Mouse (Mus musculus) retina, postnatal 7 days (tissue): ENCODE measurements around the gene Ganc.

Source experiments
- DNase-seq: peaks from one replicate; pipeline ENCODE4 v3.0.0-alpha.2; 2012; ENCODE audit warnings: low read depth, low spot score

Gene Ganc

GRCm38 (mm10) chr2:120450724-120451123 is 47.0 kb downstream of the Ganc start:
- no peak for DNase-seq

- no peak for DNase-seq
Observed at GRCm38 (mm10) chr2:120452600-120452999, 48.9 kb downstream of the Ganc start.

- no peak for DNase-seq
Observed at GRCm38 (mm10) chr2:120454987-120455386, 51.3 kb downstream of the Ganc start.

- no peak for DNase-seq
Observed at GRCm38 (mm10) chr2:120455719-120456118, 52.0 kb downstream of the Ganc start, which contains the start of gene Capn3. Gene Capn3, plus strand, starts transcription at chr2:120456019.

- DNase-seq = no peak
Observed at GRCm38 (mm10) chr2:120460216-120460615, 56.5 kb downstream of the Ganc start.

- no peak for DNase-seq
Observed at GRCm38 (mm10) chr2:120463328-120463727, 59.6 kb downstream of the Ganc start.

GRCm38 (mm10) chr2:120464091-120464490 is 60.4 kb downstream of the Ganc start:
- no peak for DNase-seq

GRCm38 (mm10) chr2:120464732-120465396 is 61.2 kb downstream of the Ganc start:
- no peak for DNase-seq

GRCm38 (mm10) chr2:120465397-120465785 is 61.7 kb downstream of the Ganc start:
- DNase-seq = no peak

- no peak for DNase-seq
Observed at GRCm38 (mm10) chr2:120468011-120468410, 64.3 kb downstream of the Ganc start.

GRCm38 (mm10) chr2:120469220-120469619 is 65.5 kb downstream of the Ganc start:
- no peak for DNase-seq

- DNase-seq = no peak
Observed at GRCm38 (mm10) chr2:120469715-120470114, 66.0 kb downstream of the Ganc start.

- no peak for DNase-seq
Observed at GRCm38 (mm10) chr2:120470856-120471255, 67.2 kb downstream of the Ganc start.

- no peak for DNase-seq
Observed at GRCm38 (mm10) chr2:120476277-120477087, 72.8 kb downstream of the Ganc start.

- peak; percentile 43 for DNase-seq
Observed at GRCm38 (mm10) chr2:120478600-120478999, 74.9 kb downstream of the Ganc start.

- DNase-seq = no peak
Observed at GRCm38 (mm10) chr2:120481921-120482320, 78.2 kb downstream of the Ganc start.

- DNase-seq = no peak
Observed at GRCm38 (mm10) chr2:120482506-120483389, 79.1 kb downstream of the Ganc start.

- no peak for DNase-seq
Observed at GRCm38 (mm10) chr2:120484241-120484640, 80.5 kb downstream of the Ganc start.

- no peak for DNase-seq
Observed at GRCm38 (mm10) chr2:120493254-120493653, 89.6 kb downstream of the Ganc start.

- DNase-seq = no peak
Observed at GRCm38 (mm10) chr2:120496511-120496910, 92.8 kb downstream of the Ganc start.

GRCm38 (mm10) chr2:120499971-120500471 is 96.3 kb downstream of the Ganc start:
- no peak for DNase-seq
